Mouse (Mus musculus) embryonic fibroblast, embryonic 13.5 days (primary cell): ENCODE data around the gene Guk1.
"Not testable (repeated sequence)": the region's sequence is repeated elsewhere in the genome, so short reads cannot be mapped to it uniquely, and the experiment has no call there.

ENCODE experiments used
- CTCF ChIP-seq: IDR thresholded peaks from 2 replicates; pipeline ENCODE4 v1.5.1; 2011; ENCODE audit warnings: mild to moderate bottlenecking, control low read depth, low read length, moderate library complexity, borderline replicate concordance; ENCODE audit not compliant: insufficient read depth
- POLR2A ChIP-seq: IDR thresholded peaks from 2 replicates; pipeline ENCODE4 v1.6.1; 2011; ENCODE audit warnings: low read depth, mild to moderate bottlenecking, control low read depth, low read length, moderate library complexity

GRCm38 (mm10) chr11:59211561-59211960 is 19.5 kb upstream of the Guk1 start:
- not testable (repeated sequence) for TF ChIP-seq CTCF, POLR2A
